Mouse (Mus musculus) hindbrain, embryonic 10.5 days (tissue): Measurements from ENCODE around the gene Smap1. TPM values are rescaled to one million over a fixed set of nuclear protein-coding genes. Genes with fewer than 3 reads are reported as not detected.

Source experiments
- DNase-seq: peaks from one replicate; pipeline ENCODE4 v3.0.0-alpha.2; 2017; ENCODE audit warnings: low spot score
- H3K27ac ChIP-seq: fragments of 300-500 bp; sonication (generic); 2 replicates; pipeline ENCODE4 v1.5.1; 2016; ENCODE audit warnings: mild to moderate bottlenecking, moderate library complexity
- H3K27me3 ChIP-seq: fragments of 300-500 bp; sonication (generic); 2 replicates; pipeline ENCODE4 v1.6.1; 2016; ENCODE audit warnings: mild to moderate bottlenecking; ENCODE audit not compliant: poor library complexity, insufficient read depth, severe bottlenecking
- H3K36me3 ChIP-seq: fragments of 300-500 bp; sonication (generic); 2 replicates; pipeline ENCODE4 v1.6.1; 2016; ENCODE audit warnings: mild to moderate bottlenecking, moderate library complexity
- H3K4me1 ChIP-seq: fragments of 300-500 bp; sonication (generic); replicated peaks from 2 replicates; pipeline ENCODE4 v1.6.1; 2016; ENCODE audit warnings: mild to moderate bottlenecking
- H3K4me3 ChIP-seq: fragments of 300-500 bp; sonication (generic); 2 replicates; pipeline ENCODE4 v1.5.1; 2016; ENCODE audit warnings: mild to moderate bottlenecking, moderate library complexity
- H3K9me3 ChIP-seq: fragments of 300-500 bp; sonication (generic); 2 replicates; pipeline ENCODE4 v1.6.1; 2016; ENCODE audit warnings: mild to moderate bottlenecking, moderate library complexity
- WGBS: fragments of 180-500 bp; shearing (Covaris S2); methylation state at CpG from one replicate; pipeline ENCODE4 v1.1.7; 2016; 5-methylcytosine and 5-hydroxymethylcytosine counted together
- polyA plus RNA-seq: library from polyadenylated mRNA; unstranded; fragments of >200 nt; fragmentation: Nextera tagmentation; extraction: Ambion mirVana; gene quantifications from 2 replicates; pipeline ENCODE4 v1.2.1, GENCODE M21; 2016

The Smap1 gene
- polyA plus RNA-seq, 1 experiment from 2014 or later: 44.6 TPM

DNA sequence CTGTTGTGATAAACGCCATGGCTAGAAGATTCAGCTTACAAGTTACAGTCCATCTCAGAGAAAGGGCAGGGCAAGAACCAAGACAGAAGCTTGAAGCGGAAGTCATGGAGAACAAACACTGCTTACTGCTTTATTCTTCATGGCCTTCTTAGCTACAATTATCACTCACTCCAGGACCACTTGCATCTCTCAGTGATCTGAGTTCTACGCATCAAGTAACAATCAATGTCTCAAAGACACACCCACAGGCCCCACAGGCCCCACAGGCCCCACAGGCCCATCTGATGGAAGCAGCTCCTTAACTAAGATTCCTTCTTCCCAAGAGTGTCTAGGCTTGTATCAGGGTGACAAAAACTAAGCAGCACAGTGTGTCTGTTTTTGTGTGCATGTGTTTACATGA lies 18.8 kb downstream of the Smap1 start:
- 83% methylated on average over 3 of the region's 3 CpGs for WGBS
- no peak for DNase-seq
- Histone ChIP-seq H3K4me1 (no peaks in the 10 kb centered on the region), H3K27me3 (no peaks in the 10 kb centered on the region), H3K4me3 (no peak overlapping the region), H3K9me3 (no peaks in the 10 kb centered on the region), H3K36me3 (no peaks in the 10 kb centered on the region), H3K27ac (no peak overlapping the region)

DNA sequence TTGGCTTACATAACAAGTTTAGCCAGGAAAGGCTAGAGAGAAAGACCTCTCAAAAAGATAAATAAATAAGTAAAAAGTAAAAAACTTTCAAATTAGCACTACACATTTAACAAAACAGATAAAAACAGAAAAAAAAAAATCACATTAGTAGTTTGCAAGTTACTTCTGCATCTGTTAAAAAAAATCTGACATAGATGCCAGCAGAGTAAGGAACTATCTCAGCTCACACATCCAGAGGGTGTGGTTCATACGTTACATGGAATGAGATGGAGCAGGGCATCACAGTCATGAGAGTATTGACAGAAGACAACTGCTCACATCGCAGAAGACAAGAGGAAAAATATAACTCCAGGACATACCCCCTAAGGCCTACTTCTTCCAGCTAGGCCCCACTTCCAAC lies 19.4 kb downstream of the Smap1 start:
- no peaks in the 10 kb centered on the region for H3K4me1 ChIP-seq
- no peaks in the 10 kb centered on the region for H3K36me3 ChIP-seq
- no peaks in the 10 kb centered on the region for H3K27me3 ChIP-seq
- H3K27ac ChIP-seq: no peak overlapping the region
- DNase-seq: no peak
- WGBS: 92% methylated on average over 2 of the region's 2 CpGs
- no peaks in the 10 kb centered on the region for H3K9me3 ChIP-seq
- H3K4me3 ChIP-seq: no peak overlapping the region

DNA sequence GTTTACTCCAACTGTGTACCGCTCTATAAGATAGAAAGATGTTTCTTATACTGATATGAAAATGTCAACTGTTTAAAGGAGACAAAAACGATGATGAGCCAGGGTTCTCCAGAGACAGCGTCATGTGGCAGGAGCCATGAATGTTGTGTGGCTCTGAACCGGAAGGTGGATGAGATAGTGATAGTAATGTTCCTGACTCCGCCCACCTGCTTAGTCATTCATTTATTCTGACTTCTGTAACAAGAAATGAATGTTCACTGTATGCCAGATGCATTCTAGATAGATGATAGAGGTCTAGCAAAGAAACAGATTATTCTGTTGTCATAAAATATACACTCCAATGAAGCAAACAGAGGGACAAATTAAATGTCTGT lies 22.5 kb downstream of the Smap1 start:
- Histone ChIP-seq H3K9me3 (no peaks in the 10 kb centered on the region), H3K27ac (no peak overlapping the region), H3K27me3 (no peaks in the 10 kb centered on the region), H3K36me3 (no peaks in the 10 kb centered on the region), H3K4me3 (no peak overlapping the region), H3K4me1 (no peaks in the 10 kb centered on the region)
- WGBS: 92% methylated on average over 5 of the region's 5 CpGs
- DNase-seq: no peak

DNA sequence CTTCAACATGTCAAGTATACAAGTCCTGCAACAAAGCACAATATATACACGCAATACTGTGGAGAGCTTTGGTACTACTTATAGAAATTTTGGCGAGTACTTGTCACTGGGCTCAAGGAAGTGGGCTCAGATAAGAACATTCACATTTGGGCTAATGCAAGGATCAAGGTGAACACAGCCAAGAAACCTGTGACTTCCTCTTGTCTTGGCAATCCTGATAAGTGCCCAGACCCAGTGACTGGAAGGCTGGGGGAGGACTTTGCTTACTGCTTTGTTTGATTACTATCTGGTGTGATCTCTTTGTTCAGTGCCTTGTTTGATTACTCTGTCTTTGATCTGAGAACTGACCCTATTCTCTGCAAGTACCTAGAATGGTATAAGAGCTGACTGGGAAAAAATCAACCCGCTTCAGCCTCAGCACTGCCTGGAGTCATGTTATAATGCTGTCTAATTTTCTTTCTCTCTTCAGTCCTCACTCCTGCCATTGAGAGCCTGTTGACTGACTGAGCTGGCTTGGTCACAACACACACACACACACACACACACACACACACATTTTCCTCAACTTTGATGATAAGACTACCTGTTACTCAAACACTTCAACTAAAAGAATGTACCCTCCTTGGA lies 23.0 kb downstream of the Smap1 start:
- WGBS: 89% methylated on average over 3 of the region's 3 CpGs

DNA sequence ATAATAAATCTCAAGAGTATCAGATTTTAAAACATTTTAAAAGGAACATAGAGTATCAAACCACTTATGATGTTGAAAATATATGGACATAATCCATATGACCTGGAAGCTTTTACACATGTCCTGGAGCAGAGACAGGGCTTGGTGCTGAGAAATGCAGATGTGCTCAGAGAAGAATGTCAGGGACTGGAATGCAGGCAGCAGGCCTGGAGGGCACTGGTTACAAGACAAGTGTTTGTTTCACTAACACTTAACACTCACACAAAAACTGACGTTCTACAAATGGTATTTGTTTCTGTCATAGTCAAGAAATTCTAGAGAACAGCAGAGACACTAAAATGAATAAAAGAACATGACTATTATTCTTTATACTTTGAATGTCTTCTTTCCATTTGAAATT lies 30.0 kb downstream of the Smap1 start:
- no peak overlapping the region for H3K27ac ChIP-seq

More for the DNA sequence above, 23.0 kb downstream of the Smap1 start:
- DNase-seq: no peak
- H3K36me3 ChIP-seq: no peaks in the 10 kb centered on the region
- no peak overlapping the region for H3K27ac ChIP-seq
- no peaks in the 10 kb centered on the region for H3K4me1 ChIP-seq
- H3K4me3 ChIP-seq: no peak overlapping the region
- no peaks in the 10 kb centered on the region for H3K27me3 ChIP-seq
- no peaks in the 10 kb centered on the region for H3K9me3 ChIP-seq

DNA sequence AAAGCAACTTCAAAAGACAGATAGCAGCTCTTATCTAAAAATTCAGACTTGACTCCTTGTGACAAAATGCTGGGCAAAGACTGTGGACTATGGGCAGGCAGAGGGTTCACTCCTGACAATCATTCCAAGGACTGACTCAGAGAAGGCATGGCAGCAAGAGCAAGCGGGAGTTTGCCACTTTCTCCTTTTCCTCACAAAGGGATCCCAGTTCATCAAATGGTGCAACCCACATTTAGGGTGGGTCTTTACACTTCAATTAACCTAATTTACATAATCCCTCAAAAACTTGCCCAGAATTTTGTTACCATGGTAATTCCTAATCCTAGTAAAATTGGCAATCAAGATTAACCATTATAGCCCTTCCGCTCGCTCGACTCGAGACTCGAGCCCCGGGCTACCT lies 37.2 kb downstream of the Smap1 start:
- DNase-seq: no peak
- no peaks in the 10 kb centered on the region for H3K36me3 ChIP-seq
- H3K4me1 ChIP-seq: no peaks in the 10 kb centered on the region
- no peaks in the 10 kb centered on the region for H3K9me3 ChIP-seq
- H3K27me3 ChIP-seq: no peaks in the 10 kb centered on the region
- no peak overlapping the region for H3K4me3 ChIP-seq
- WGBS: 94% methylated on average over 7 of the region's 7 CpGs
- no peak overlapping the region for H3K27ac ChIP-seq

More for the DNA sequence above, 30.0 kb downstream of the Smap1 start:
- Histone ChIP-seq H3K27me3 (no peaks in the 10 kb centered on the region), H3K4me1 (no peaks in the 10 kb centered on the region), H3K36me3 (no peaks in the 10 kb centered on the region), H3K4me3 (no peak overlapping the region), H3K9me3 (no peaks in the 10 kb centered on the region)
- WGBS: 70% methylated on average over 1 of the region's 1 CpGs
- no peak for DNase-seq

DNA sequence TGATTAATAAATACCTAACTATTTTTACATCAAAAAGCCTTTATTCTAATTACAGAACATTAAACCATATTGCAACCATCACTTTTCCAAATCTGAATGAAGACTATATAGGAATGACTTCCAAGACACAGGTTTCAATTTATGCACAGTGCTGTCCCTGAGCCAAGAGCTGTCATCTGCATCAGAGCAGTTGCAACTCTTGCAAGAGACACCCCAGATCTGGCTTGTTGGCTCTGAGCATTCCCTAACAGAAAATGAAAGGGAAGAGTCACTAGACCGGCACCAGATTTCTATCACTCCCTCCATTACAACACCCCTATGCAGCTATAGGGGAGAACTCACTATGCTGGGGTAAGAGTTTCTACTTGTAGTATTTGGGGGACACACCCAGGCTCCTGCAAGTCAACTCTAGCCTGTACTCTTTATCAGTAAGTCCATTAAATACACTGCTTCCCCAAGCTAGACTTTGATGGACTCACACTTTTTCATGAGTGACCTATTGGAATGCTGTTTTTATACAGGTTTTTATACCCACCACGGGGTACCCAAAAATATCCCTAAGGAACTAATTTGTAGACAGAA lies 37.9 kb downstream of the Smap1 start:
- no peak overlapping the region for H3K27ac ChIP-seq
- H3K36me3 ChIP-seq: no peaks in the 10 kb centered on the region
- no peaks in the 10 kb centered on the region for H3K9me3 ChIP-seq
- WGBS: 90% methylated on average over 2 of the region's 2 CpGs
- DNase-seq: no peak
- no peaks in the 10 kb centered on the region for H3K27me3 ChIP-seq
- no peaks in the 10 kb centered on the region for H3K4me1 ChIP-seq
- H3K4me3 ChIP-seq: no peak overlapping the region

DNA sequence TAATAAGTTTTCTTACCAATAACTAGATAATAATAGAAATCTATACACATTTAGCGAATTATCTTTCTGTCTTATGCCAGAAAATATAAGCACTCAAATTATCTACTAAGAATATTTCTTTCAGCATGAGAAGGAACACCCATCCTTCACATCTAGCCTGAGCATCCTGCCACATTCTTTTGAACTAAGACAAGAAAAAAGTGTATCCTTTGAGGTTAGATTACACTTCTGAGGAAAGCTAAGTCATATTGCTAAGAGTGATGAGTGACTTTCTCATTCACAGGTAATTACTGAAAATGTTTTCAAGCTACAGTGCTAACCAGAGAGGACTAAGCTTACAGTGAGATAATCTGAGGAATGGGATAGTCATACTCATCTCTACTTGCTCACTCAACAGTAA lies 39.4 kb downstream of the Smap1 start:
- 97% methylated on average over 1 of the region's 1 CpGs for WGBS

DNA sequence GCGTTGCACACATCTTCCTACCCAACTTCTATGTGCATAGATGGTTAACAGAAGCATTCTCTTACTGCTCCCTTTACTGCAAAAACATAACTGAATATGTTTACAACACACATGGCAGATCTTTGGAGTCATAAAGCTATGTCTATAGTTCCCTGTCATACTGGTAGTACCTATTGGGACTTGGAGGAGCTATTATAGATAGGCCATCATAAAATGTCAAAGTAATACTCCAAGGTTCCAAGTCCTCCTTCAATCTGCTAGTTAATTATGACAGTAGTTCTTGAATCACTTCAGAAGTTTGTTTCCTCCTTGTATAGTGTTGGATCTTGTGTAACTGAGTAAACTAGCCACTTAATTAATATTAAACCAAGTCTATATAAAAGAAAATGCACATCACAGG lies 49.9 kb downstream of the Smap1 start:
- WGBS: 97% methylated on average over 1 of the region's 1 CpGs
- no peak overlapping the region for H3K27ac ChIP-seq
- no peak for DNase-seq
- H3K36me3 ChIP-seq: peaks cover 19% of the 10 kb centered on the region
- H3K9me3 ChIP-seq: no peaks in the 10 kb centered on the region
- H3K27me3 ChIP-seq: no peaks in the 10 kb centered on the region
- no peaks in the 10 kb centered on the region for H3K4me1 ChIP-seq
- H3K4me3 ChIP-seq: no peak overlapping the region

More for the DNA sequence above, 39.4 kb downstream of the Smap1 start:
- Histone ChIP-seq H3K9me3 (no peaks in the 10 kb centered on the region), H3K27me3 (no peaks in the 10 kb centered on the region), H3K36me3 (no peaks in the 10 kb centered on the region), H3K4me1 (no peaks in the 10 kb centered on the region), H3K4me3 (no peak overlapping the region), H3K27ac (no peak overlapping the region)
- no peak for DNase-seq

DNA sequence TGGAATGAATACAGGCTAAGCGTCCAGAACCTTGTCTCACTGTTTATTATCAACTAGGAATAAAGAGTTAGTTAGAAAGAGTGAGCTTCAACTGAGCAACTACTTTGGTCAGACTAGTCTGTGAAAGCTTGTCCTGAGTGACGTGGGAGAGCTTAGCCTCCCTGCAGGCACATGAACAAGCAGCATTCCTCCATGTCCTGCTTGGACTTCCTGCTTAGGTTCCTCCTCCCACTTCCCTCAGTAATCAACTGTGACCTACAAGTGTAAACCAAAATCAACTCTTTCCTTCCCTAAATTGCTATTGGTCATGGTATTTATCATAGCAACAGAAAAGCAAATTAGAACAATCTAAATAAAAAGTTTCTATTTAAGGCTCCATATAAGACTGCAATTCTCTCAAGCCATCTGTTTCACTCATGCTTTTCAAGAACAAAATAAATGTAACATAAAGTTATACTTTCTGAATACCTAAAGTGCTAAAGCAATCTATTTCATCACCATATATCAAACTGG lies 54.7 kb downstream of the Smap1 start:
- no peaks in the 10 kb centered on the region for H3K27me3 ChIP-seq
- DNase-seq: no peak
- no peaks in the 10 kb centered on the region for H3K4me1 ChIP-seq
- H3K27ac ChIP-seq: no peak overlapping the region
- peaks cover 8% of the 10 kb centered on the region for H3K36me3 ChIP-seq
- H3K4me3 ChIP-seq: no peak overlapping the region
- no peaks in the 10 kb centered on the region for H3K9me3 ChIP-seq
- WGBS: 67% methylated on average over 2 of the region's 2 CpGs

DNA sequence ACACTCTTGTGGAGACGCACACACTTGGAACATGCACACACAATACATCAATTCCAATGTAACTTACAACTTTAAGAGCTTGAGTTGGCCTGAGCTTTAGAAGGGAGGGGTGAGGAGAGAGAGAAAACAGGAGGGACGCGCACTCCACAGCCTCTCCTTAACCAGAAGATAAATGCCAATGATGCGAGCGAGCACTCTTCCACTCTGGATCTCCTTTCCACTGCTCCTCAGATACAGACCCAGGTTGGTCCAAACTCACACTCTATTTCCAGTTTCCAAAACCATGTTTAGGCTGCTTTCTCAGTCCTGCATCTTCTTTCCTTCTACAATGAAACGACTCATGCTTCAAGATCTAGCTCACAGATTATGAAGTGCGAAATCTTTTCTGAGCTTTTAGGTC lies 56.6 kb downstream of the Smap1 start:
- Histone ChIP-seq H3K4me3 (no peak overlapping the region), H3K27me3 (no peaks in the 10 kb centered on the region), H3K4me1 (no peaks in the 10 kb centered on the region), H3K27ac (no peak overlapping the region), H3K9me3 (no peaks in the 10 kb centered on the region), H3K36me3 (peaks cover 8% of the 10 kb centered on the region)
- 96% methylated on average over 7 of the region's 7 CpGs for WGBS
- no peak for DNase-seq

DNA sequence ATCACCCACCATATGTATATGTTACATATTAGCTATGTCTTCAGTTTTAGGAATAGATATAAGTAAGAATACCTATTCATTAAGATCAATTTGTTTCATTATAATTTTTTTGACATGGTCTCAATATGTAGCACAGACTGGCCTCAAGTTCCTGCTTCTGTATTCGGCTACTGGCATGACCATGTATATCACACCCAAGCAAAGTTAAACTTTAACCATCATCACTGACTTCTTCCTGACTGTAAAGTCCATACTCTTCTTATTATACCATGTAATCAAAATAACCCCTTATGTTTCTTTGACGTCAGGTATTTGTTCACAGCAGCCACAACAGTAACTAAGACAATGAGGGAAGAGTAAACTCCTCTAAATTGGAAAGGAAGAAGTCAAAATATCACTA lies 61.2 kb downstream of the Smap1 start:
- no peak overlapping the region for H3K4me3 ChIP-seq
- no peaks in the 10 kb centered on the region for H3K27me3 ChIP-seq
- no peaks in the 10 kb centered on the region for H3K4me1 ChIP-seq
- DNase-seq: no peak
- no peaks in the 10 kb centered on the region for H3K9me3 ChIP-seq
- 92% methylated on average over 2 of the region's 2 CpGs for WGBS
- peaks cover 32% of the 10 kb centered on the region for H3K36me3 ChIP-seq
- no peak overlapping the region for H3K27ac ChIP-seq

DNA sequence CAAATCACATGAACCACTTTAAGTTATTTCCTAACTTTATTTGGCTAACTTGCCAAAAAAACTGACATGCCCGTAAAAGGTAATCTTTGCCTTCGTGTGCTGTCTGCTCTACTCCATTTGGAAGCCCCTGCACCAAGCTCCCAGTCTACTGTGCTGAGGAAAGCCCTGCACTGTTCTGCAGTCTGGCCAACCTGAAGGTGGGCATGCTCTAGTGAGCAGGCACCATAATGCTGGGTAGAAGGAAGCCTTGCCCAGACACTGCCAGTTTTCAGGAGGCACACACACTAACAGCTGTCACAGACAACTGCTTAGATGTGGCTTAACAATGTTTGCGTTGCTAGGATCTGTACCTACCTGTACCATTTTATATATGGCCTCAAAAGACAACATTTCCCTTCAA lies 66.5 kb downstream of the Smap1 start:
- DNase-seq: no peak
- Histone ChIP-seq H3K4me1 (no peaks in the 10 kb centered on the region), H3K36me3 (peaks cover 48% of the 10 kb centered on the region), H3K4me3 (no peak overlapping the region), H3K9me3 (no peaks in the 10 kb centered on the region), H3K27me3 (no peaks in the 10 kb centered on the region), H3K27ac (no peak overlapping the region)
- 93% methylated on average over 3 of the region's 3 CpGs for WGBS
